Mouse (Mus musculus): ENCODE results near the gene Chuk.
A peak's percentile ranks its signal among the peaks of the same experiment; 100 is the strongest.

Gene Chuk

DNA sequence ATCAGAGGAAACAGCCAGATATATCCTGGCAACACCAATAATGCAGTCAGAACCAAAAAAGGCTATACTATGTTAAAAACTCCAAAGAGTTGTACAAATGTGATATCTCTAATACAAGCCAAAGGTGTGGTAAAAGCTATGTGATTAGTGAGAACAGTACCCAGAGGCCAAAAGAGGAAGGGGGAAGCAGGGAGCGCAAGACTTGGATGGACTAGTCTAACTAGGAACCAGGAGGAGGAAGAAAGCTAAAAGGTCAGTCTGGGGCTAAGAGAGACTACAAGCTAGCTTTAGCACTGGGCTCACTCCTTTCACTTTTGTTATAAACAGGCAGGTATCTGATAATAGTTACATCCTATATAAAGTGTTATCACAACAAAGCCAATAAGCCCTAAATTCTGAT is 2.9 kb downstream of the Chuk start:
- no peak for DNase-seq

DNA sequence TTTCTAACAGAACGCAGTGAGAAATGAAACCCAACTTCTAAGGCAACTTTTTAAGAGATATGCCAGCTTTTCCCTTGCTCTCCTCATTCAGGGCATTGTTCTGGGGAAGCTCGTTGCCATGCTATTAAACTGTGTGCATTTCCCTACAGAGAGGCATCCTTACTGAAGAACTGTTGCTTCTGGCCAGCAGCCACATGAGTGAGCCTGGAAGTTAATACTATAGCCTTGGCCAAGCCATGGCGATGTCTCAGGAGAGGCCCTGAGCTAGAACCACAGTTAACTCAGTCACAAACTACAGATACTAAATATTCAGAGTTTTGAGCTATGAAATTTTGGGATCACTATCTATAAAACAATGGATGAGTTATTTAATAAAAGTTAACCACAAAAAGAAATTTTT is 4.3 kb downstream of the Chuk start:
- no peak for DNase-seq

DNA sequence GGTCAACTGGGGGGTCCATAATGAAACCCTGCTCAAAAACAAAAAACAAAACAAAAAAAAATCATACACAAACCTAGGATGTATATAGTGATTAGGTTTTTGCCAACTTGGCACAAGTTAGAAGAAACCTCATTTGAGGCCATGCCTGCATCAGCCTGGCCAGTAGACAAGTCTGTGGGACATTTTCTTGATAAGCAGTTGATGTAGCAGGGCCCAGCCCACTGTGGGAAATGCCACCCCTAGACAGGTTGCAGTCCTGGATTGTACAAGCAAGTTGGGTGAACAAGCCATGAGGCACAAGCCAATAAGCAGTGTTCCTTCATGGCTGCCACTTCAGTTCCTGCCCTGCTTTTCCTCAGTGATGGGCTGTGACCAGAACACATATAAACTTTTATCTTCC is 6.4 kb downstream of the Chuk start:
- DNase-seq: no peak

DNA sequence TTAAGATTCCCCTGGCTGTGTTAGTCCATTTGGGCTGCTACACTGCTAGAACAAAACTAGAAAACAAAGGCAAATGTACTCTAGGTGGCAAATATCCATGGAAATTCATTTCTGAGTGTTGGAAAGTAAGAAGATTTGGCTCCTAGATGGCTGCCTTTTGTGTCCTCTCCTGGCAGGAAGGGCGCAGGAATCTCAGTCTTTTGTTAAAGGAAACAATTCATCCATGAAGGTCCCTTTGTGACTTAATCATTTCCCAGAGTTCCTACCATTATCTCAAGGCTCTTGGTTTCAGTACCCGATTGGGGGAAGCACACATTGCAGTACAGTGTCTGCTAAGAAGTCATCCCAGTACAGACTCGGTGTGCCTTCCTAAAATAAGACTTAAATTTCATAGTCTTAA is 21.0 kb downstream of the Chuk start:
- DNase-seq: no peak

DNA sequence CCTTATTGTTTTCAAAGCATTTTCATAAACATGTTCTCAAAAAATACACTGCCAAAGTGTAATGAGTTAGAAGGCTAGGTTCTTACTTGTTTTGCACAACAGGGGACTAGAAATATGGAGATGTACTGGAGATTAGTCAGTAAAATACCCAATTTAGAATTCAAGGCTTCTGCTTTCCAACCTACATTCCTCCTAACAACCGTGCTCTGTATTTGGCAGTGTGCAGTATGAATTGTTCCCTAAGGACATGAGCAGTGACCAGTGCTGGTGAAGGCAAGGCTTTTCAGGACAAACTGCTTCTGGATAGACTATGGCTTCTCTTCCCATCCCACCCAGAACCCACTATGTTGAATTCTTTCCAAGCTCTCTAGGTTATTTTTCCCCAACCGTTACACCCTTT is 26.4 kb downstream of the Chuk start:
- DNase-seq: no peak

DNA sequence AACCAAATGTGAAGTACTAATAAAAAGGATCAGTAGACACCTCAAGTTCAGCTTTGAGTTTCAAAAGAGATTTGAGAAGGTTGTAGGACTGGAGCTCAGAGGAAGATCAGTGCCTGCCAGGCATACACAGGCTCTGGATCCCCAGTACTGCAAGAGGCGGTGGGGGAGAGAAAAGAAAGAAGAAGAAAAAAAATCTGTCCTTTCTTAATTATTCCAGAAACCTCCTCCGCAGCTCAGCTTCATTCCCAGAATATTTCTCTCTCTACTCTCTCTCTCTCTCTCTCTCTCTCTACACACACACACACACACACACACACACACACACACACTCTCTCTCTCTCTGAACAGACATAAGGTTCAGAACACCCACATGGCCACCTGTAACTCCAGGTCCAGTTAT is 27.3 kb downstream of the Chuk start:
- DNase-seq: no peak

DNA sequence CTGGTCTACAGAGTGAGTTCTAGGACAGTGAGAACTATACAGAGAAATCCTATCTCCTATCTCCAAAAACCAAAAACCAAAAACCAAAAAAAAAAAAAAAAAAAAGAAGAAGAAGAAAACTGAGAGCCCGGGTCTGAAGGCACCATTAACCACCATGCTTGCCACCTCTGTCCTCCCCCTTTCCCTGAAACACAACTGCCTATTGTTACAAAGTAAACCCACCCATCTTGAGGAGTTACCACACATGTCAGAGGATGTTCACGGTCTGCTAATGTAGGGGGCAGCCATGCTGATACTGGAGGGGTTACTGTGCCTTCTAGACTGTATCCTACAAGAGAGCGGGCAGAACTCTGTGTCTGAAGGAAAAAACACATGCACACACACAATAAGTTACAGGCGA is 30.3 kb downstream of the Chuk start:
- DNase-seq: no peak

DNA sequence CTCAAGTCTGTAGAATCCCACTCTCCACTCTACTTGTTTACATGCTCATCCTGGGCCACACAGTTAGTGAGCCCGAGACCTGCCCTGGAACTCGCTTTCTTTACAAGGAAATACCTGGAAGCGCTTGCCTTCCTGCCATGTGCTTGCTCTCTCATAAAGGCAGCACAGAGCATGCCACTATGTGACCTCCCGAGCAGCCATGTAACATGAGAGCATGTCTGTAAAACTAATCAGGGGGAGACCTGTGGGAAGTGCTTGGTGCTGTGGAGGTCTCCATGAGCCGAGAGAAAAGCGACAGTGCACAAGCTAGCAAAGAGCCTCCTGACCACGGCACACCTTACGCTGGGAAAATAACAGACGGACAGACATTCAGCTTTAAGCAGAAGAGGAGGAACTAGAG is 30.8 kb downstream of the Chuk start:
- no peak for DNase-seq

DNA sequence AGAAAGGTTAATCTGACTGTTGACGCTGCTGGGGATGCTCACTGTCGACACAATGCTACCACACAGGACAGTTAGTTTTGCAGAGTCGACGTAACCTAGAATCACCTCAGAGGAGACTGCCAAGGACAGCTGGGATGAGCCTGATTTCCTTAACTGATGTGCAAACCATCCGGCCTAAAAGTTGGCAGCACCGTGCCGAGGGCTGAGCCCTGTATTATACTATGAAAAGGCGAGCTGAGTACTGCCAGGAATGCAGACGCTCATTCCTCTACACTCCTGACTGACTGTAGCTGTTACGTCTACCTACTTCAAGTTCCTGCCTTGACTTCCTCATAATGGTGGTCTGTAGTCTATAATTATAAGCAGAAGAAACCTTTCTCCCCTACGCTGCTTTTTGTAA is 32.3 kb downstream of the Chuk start:
- no peak for DNase-seq

DNA sequence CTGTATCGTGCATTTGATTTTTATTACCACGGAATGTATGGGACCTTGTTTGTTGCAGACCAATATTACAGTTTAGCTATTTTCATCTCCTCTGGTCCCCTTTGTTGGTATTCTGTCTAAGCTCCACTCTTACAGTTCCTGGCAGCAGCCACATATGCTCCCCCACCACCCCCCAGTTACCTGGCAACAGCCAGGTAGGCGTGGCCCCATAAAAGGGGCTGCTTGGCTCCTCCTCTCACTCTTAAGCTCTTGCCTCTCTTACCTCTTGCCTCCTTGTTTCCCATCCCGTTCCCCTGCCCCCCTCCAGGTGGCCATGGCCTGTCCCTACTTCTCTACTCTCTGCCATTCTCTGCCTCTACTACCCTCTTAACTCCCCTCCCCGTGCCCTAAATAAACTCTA is 36.1 kb downstream of the Chuk start:
- no peak for DNase-seq

DNA sequence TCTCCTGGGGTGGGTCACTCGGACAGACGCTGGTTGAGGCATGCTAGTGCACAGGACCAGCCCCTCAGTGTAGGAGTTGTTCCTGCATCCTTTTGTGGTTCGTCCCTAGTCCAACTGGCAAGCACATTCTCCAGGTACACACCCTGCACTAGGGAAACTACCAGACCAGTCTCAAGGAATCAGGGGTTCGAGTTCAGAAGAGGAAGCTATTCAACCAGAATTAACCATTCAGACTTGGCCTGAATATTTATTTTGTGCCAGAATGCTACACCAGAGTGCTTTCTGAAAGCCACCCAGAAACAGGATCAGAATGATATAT is 37.4 kb downstream of the Chuk start:
- no peak for DNase-seq

DNA sequence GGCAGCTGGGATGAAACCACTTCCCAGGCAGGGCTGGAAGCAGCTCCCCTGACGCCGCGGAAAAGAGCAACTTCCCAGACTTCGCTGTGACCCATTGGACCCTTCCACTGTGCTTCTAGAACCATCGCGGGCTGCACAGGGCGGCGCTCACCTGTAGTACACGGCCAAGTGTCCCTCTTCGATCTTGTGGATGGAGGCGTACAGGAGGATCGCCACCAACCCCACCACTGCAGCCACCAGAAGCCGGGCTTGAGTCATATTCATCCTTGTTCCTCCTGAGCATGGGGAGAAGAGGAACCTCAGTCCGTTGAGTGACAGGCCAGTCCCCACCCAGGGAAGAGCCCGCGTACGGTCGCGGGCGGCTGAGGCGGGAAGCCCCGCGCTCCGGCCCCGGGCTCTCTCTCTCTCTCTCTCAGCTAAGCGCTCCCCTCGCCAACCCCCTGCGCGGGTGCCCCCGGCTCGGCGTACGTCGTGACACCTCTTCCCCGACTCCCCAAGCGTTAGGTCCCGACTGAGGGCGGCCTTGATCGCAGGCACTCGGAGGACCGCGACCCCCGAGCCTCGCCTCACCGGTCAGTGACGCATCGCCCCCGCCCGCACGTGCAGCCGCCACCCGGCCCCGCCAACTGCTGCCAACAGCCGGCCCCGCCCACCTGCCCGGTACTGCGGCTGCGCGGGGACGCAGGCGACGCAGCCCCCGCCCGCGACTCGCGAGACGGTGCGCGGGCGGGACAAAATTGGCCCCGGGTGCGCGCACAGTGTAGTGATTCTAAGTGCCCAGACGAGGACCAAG is 38.0 kb downstream of the Chuk start, which contains the start of gene Erlin1:
Gene Erlin1, minus strand, starts transcription at position 665 of the 793 bp plus-strand sequence.
- DNase-seq: peak; percentile 93

DNA sequence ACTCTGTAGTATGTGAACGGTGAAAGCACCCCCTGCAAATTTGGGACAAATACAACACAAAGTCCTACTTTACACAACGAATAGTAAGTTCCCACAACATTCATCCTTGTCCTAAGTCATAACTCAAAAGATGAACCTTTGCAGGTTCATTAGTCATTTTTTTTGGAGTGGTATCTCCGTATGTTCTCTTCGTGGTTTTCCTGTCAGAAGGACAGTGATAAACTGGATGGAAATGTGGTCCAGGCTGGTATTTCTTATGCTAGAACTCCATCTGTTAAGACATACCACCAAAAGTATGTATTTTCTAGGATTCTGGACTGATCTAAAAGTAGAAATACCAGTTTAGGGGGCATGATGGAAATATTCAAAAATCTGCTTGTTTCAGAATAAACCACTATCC is 39.0 kb downstream of the Chuk start:
- DNase-seq: no peak

DNA sequence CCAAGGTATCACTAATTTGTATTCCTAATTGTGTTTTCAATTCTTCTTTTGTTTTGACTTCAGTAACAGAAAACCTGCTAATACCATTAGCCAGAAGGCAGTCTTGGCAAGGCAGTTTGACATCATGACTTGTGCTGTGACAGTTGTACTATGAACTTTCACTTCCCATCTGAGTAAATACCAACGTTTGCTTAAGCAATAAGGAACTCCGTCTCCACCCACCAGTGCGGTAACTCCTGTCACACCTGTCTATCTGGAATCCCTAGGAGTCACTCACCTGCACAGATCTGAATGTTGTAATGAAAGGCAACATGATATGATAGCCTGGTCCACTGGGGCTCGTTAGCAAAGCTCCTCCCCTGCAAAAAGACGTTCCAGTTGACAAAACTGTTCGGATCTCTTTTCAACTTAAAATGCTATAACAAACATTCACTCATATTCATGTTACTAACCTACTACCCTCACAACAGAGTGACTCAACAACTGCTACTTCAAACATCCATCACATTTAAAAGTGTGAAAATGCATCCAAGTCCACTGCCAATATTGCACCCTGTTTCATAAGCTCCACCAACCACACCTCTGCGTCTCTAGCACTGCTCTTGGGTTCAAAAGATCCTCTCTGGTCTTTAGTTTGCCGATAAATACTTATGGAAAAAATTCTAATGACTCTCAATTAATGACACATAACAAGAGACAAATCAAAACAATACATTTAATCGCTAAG is 39.8 kb downstream of the Chuk start:
- DNase-seq: no peak

DNA sequence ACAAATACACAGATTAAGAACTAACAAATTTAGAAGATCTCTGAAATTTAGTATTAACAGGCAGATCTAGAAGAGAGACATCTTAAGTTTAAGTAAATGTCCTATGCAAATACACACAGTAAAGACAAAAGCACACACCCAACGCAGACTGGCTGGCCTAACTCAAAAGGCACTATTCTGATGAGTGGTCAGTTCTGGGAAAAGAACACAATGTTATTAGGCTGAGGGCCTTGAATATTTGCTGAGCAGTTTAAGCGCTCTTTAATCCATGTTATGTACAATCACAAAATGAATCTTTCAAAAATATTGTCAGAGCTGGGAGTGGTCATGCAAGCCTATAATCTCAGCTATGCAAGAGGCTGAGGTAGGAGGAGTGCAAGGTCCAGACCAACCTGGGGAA is 42.5 kb downstream of the Chuk start:
- DNase-seq: no peak

DNA sequence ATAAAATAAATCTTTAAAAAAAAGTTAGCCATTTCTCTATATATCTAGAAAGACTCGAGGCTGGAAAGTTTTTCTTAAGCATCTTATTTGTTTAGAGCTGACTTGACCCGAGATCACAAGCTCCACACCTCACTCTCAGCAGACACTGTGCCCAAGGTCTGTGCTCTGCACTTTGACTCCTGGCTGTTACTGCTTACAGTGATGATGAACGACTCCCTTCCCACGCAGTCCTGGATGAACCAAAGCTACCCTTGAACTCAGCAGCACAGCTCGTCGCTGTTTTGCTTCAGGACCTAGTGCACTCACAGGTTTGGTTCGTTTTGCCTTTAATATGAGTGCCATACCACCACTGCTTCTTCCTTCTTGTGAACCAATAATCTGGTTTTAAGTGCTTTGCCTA is 43.5 kb downstream of the Chuk start:
- DNase-seq: no peak

DNA sequence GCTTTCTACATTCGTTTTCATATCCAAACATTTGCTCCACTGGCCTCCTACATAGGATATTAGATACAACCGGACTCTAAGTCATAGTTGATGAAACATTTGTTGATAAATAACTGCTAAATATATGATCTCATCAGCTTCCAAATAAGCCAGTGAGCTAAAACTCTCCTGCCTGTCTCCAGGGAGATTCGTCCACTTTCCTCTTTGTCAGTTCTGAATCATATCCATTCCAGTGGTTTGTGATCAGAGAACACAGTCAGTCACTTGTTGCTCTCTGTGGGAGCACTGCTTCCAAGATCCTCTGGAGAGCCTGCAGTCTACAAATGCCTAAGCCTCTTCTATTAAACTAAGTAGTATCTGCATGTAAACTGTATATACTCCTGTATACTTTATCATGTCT is 47.1 kb downstream of the Chuk start:
- DNase-seq: no peak

DNA sequence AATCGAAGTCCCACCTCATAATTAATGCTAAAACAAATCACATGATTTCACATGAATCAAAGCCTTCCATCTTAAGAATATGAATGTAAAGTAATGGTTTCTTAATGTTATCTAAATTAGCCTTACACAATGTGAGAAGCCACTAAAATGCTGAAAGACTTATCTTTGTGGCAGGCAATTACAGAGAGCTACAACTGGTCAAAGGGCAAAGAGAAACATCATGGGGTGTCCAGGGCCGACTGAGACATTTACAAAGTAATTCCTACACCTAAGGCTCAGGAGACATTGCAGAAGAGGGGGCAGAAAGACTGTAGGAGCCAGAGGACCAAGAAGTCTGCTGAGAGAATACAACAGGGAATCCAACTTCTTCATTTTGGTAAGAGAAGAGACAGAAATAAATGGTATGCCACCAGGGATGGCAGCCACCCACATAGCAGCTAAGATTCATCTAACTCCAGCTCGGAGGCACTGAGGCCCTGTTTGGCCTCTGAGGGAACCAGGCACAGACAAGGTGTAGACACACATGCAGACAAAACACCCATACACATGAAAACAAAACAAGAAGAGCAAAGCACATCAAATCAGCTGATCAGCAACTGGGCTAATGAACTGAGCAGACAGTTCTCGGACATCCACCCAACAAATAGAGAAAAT is 52.0 kb downstream of the Chuk start:
- DNase-seq: no peak

DNA sequence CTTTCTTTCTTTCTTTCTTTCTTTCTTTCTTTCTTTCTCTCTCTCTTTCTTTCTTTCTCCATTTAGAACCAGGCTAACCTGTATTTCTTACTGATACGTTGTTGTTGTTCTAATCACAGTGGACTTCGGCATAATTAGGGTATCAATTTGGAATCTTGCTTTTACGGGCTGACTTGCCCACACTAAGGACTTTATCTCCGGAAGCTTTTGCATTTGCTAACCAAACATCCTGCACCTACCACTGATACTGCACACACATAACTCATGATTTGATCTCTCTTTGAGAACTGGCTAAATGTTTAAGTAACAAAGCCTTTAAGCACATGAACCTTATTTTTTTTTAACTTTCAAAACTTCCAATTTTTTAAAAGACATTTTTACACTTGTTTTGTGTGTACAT is 56.9 kb downstream of the Chuk start:
- no peak for DNase-seq

DNA sequence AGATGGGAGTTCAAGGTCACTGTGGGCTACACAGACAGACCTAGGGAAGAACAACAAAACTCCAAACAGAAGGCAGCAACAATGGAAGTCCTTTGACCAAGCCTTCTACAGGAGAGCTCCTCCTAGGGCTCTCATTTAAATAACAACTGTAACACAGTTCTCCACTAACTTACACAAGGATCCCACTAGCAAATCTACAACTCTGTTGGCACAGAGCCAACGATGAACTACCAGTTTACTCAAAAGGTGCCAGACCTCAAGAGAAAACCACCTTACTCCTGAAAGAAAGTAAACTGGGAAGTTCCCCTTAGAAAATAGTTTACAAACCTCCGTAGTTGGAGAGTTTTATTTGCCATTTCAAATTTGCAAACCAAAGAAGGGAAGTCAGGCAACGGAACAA is 58.0 kb downstream of the Chuk start:
- DNase-seq: no peak

DNA sequence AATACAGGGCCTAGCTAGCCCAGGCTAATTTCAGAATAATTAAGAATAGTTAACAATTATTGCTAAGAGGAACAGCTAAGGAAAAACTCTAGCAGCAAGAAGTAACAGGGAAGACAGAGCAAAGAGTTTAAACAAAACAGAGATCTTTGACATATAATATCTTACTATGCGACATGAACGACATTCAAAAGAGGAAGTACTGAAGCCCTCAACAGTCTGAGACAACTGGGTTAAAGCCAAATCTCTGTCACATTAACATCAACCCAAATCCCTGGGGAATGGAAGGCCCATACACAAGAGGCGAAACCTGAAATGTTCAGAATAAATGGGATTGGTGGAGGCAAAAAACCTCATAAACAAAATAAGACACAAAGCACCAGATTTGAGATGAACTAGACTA is 61.4 kb downstream of the Chuk start:
- no peak for DNase-seq

DNA sequence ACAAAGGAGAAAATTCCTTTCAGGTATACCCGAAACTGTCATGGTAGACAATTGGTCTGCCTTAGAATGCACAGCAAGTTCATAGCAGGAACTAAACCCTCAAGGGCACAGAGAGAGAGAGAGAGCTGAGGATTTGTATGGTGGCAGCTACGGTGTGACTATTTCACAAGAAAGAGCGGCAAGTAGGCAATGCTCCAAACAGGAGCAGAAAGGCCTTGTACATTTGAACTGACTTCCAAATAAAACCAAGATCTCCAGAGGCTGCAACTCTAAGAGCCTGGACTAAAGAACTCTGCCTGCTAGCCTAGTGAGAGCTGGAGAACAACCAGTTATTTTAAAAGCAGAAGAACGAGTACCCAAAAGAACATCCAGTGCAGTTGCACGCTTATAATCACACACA is 65.2 kb downstream of the Chuk start:
- DNase-seq: no peak

DNA sequence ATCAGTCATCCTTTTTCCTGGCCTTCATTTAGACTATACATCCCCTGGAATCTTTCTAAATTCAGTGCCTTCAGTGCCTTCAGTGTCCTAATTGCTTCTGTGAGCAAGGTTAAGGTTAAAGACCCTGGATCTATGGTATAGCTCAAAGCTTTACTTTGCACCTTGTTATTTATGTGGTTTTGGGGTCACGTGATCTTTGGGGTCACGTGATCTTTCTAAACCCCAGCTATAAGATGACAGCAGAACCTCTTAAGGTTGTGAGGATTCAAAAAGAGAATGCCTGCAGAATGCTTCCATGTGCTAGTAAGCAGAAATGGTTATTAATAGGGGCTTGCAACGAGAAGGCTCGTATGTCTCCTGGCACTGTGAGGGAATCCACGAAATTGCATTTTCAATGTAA is 73.9 kb downstream of the Chuk start:
- no peak for DNase-seq

DNA sequence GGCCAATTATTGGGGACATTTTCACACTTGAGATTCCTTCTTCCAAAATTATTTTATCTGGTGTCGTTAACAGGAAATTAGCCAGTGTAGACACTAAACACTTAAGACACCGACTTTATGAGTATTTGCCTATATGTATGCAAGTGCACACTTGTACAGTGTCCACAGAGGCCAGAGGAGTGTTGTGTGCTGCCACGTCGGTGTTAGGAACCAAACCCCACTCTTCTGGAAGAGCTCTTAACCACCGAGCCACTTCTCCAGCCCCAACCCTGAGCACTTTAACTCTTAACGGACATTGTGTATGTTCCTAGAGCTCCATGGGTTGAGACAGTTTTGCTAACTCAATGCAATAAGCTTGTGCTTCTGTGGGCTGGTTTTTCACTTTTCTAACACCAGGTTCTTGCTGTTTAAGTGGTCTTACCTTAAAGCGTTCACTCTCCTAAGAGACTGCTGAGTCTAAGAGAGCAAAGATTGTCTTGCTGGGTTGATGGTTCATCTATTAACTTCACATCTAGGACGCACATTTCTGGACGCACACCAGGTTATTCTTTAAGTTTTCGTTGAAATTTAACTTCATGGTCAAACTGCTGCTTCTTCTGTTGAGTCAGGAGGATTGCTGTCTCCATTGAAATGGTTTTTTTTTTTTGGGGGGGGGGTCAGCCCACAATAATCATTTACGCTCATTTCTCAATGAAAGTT is 75.1 kb downstream of the Chuk start:
- no peak for DNase-seq
